Mouse (Mus musculus): ENCODE results near the gene Phyhipl. TPM values are rescaled to one million over a fixed set of nuclear protein-coding genes. Genes with fewer than 3 reads are reported as not detected.

The Phyhipl gene
- 1.5 and 2.8 TPM in 2 replicates for polyA plus RNA-seq (2015; fragmentation: Nextera tagmentation; extraction: Ambion mirVana)

DNA sequence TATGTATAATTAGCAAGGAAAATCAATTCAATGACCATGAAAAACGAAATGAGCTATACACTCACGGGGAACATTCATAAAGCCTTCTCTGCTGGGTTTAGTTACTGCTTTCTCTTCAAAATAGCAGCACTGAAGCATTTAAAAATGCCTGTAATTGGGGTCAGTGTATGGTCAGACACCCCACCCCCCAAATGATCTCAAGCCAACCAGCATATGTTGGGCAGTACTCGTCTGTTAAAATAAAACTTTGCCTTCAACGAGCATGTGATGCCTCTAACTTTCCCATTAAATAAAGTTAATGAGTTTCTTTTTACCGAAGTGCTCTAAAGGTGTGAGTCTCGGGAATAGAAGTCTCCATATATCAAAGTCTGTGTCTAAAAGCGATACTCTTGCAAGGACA, at the start of gene Phyhipl:
Gene Phyhipl (minus strand): TSS at position 138 of the 400 bp plus-strand sequence.
- Histone ChIP-seq H3K36me3 (ENCODE audit: control insufficient read depth, insufficient read depth, low read length) (no peaks in the 10 kb centered on the region), H3K4me3 (ENCODE audit: low read length) (no peak within 1 kb of the TSS), H3K27me3 (ENCODE audit: control insufficient read depth, insufficient read depth, low read depth, low read length) (no peaks in the 10 kb centered on the region), H3K4me2 (ENCODE audit: low read depth, low read length) (no peak within 1 kb of the TSS), H3K9me3 (ENCODE audit: control insufficient read depth, low read length) (no peaks in the 10 kb centered on the region), H3K9ac (ENCODE audit: low read length) (no peak within 1 kb of the TSS), H3K27ac (ENCODE audit: low read length) (no peak within 1 kb of the TSS), H3K4me1 (replicated peaks; ENCODE audit: control insufficient read depth, insufficient read depth, low read length) (no peaks in the 10 kb centered on the region)
- WGBS = 62% methylated on average over 7 of the region's 7 CpGs
- ATAC-seq (ENCODE audit: low read depth) = no peak

- H3K9ac ChIP-seq (ENCODE audit: low read length) = no peak overlapping the region
- H3K36me3 ChIP-seq (ENCODE audit: control insufficient read depth, insufficient read depth, low read length) = no peaks in the 10 kb centered on the region
- H3K4me2 ChIP-seq (ENCODE audit: low read depth, low read length) = no peak overlapping the region
- no peaks in the 10 kb centered on the region for H3K4me1 ChIP-seq (replicated peaks; ENCODE audit: control insufficient read depth, insufficient read depth, low read length)
- no peaks in the 10 kb centered on the region for H3K27me3 ChIP-seq (ENCODE audit: control insufficient read depth, insufficient read depth, low read depth, low read length)
- H3K9me3 ChIP-seq (ENCODE audit: control insufficient read depth, low read length) = no peaks in the 10 kb centered on the region
- H3K4me3 ChIP-seq (ENCODE audit: low read length) = no peak overlapping the region
- ATAC-seq (ENCODE audit: low read depth) = no peak
- H3K27ac ChIP-seq (ENCODE audit: low read length) = no peak overlapping the region
- WGBS = 55% methylated on average over 6 of the region's 6 CpGs
Observed at GRCm38 (mm10) chr10:70703211-70703610, 47.4 kb upstream of the Phyhipl start.

GRCm38 (mm10) chr10:70699581-70699980, 43.8 kb upstream of the Phyhipl start:
- Histone ChIP-seq H3K4me1 (replicated peaks; ENCODE audit: control insufficient read depth, insufficient read depth, low read length) (no peaks in the 10 kb centered on the region), H3K9me3 (ENCODE audit: control insufficient read depth, low read length) (no peaks in the 10 kb centered on the region), H3K27ac (ENCODE audit: low read length) (no peak overlapping the region), H3K4me3 (ENCODE audit: low read length) (no peak overlapping the region), H3K27me3 (ENCODE audit: control insufficient read depth, insufficient read depth, low read depth, low read length) (no peaks in the 10 kb centered on the region), H3K36me3 (ENCODE audit: control insufficient read depth, insufficient read depth, low read length) (no peaks in the 10 kb centered on the region), H3K9ac (ENCODE audit: low read length) (no peak overlapping the region), H3K4me2 (ENCODE audit: low read depth, low read length) (no peak overlapping the region)
- no peak for ATAC-seq (ENCODE audit: low read depth)
- 87% methylated on average over 7 of the region's 7 CpGs for WGBS

DNA sequence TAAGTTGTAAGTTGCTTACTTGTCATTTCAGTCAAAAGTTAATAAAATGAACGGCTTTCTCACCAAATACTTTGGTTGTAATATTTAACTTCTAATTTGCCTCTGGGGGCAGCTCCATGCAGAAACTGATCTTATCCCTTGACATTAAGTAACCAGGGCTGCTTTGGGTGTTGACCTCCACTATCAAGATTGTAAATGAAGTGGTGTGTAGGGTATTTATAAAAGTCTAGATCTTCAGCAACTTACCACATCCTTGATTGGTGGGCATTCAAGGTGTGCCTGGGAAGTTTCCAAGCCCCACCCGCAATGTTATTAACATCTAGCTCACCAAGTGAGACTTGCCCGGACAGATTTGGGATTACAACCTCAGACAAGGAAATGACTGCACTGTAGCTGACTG, 42.2 kb upstream of the Phyhipl start:
- no peaks in the 10 kb centered on the region for H3K27me3 ChIP-seq (ENCODE audit: control insufficient read depth, insufficient read depth, low read depth, low read length)
- H3K4me1 ChIP-seq (replicated peaks; ENCODE audit: control insufficient read depth, insufficient read depth, low read length) = no peaks in the 10 kb centered on the region
- H3K4me3 ChIP-seq (ENCODE audit: low read length) = no peak overlapping the region
- H3K27ac ChIP-seq (ENCODE audit: low read length) = no peak overlapping the region
- no peak for ATAC-seq (ENCODE audit: low read depth)
- no peaks in the 10 kb centered on the region for H3K9me3 ChIP-seq (ENCODE audit: control insufficient read depth, low read length)
- no peaks in the 10 kb centered on the region for H3K36me3 ChIP-seq (ENCODE audit: control insufficient read depth, insufficient read depth, low read length)
- no peak overlapping the region for H3K4me2 ChIP-seq (ENCODE audit: low read depth, low read length)
- no peak overlapping the region for H3K9ac ChIP-seq (ENCODE audit: low read length)
- 88% methylated on average over 3 of the region's 3 CpGs for WGBS

DNA sequence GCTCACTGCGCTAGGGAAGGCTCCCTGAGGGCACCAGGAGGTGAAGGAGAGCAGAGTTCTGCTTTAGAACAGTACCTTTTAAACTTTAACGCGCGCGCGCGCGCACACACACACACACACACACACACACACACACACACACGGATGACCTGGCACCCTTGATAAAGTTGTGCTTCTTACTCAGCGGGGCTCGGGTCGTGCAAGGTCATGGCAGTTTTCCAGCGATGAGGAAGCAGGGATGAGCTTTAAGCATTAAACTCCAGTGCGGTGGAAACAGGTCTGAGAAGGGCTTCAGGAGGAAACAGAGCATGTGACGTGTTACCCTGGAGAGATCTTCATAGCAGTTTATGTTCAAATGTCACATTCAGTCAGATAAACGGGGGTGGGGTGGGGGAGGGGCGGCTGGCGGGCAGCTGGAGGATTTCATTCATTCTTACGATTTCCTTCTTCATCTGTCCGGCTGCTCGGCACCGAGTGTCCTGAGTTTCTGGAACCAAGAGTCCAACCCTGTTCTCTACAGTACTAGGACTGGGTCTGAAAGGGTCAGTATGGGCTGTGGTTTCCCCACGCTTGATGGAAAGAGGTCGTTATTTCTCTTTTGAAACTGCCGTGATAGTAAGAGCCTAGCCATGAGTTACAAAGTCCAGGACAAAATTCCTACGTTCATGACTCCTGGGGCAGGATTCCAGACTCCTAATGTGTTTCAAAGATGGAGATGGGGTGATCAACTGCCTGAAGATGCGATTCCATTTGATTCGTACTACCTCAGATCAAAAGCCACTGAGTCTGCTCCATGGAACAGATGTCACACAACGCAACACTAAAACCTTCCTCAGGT, 41.2 kb upstream of the Phyhipl start:
- H3K4me2 ChIP-seq (ENCODE audit: low read depth, low read length) = 0 out of 2 replicates have a peak overlapping the region, but pooled peaks have one; percentile 9
- 45% methylated on average over 29 of the region's 29 CpGs for WGBS
- no peaks in the 10 kb centered on the region for H3K27me3 ChIP-seq (ENCODE audit: control insufficient read depth, insufficient read depth, low read depth, low read length)
- H3K9ac ChIP-seq (ENCODE audit: low read length) = no peak overlapping the region
- no peak; the same call in 1 of the 2 replicates for ATAC-seq (ENCODE audit: low read depth)
- H3K4me1 ChIP-seq (replicated peaks; ENCODE audit: control insufficient read depth, insufficient read depth, low read length) = no peaks in the 10 kb centered on the region
- no peaks in the 10 kb centered on the region for H3K36me3 ChIP-seq (ENCODE audit: control insufficient read depth, insufficient read depth, low read length)
- H3K4me3 ChIP-seq (ENCODE audit: low read length) = no peak overlapping the region
- no peak overlapping the region for H3K27ac ChIP-seq (ENCODE audit: low read length)
- H3K9me3 ChIP-seq (ENCODE audit: control insufficient read depth, low read length) = no peaks in the 10 kb centered on the region

- Histone ChIP-seq H3K9me3 (ENCODE audit: control insufficient read depth, low read length) (no peaks in the 10 kb centered on the region), H3K4me2 (ENCODE audit: low read depth, low read length) (no peak overlapping the region), H3K4me3 (ENCODE audit: low read length) (no peak overlapping the region), H3K27ac (ENCODE audit: low read length) (no peak overlapping the region), H3K9ac (ENCODE audit: low read length) (no peak overlapping the region), H3K4me1 (replicated peaks; ENCODE audit: control insufficient read depth, insufficient read depth, low read length) (peaks cover 4% of the 10 kb centered on the region; the same call in 1 of the 2 replicates), H3K36me3 (ENCODE audit: control insufficient read depth, insufficient read depth, low read length) (no peaks in the 10 kb centered on the region), H3K27me3 (ENCODE audit: control insufficient read depth, insufficient read depth, low read depth, low read length) (no peaks in the 10 kb centered on the region)
- 66% methylated on average over 6 of the region's 6 CpGs for WGBS
- ATAC-seq (ENCODE audit: low read depth) = no peak
Observed at GRCm38 (mm10) chr10:70689346-70689745, 33.6 kb upstream of the Phyhipl start.

- no peaks in the 10 kb centered on the region for H3K36me3 ChIP-seq (ENCODE audit: control insufficient read depth, insufficient read depth, low read length)
- no peak for ATAC-seq (ENCODE audit: low read depth)
- no peaks in the 10 kb centered on the region for H3K27me3 ChIP-seq (ENCODE audit: control insufficient read depth, insufficient read depth, low read depth, low read length)
- WGBS = 42% methylated on average over 8 of the region's 8 CpGs
- H3K4me3 ChIP-seq (ENCODE audit: low read length) = no peak overlapping the region
- H3K4me1 ChIP-seq (replicated peaks; ENCODE audit: control insufficient read depth, insufficient read depth, low read length) = peaks cover 4% of the 10 kb centered on the region; the same call in 1 of the 2 replicates
- no peaks in the 10 kb centered on the region for H3K9me3 ChIP-seq (ENCODE audit: control insufficient read depth, low read length)
- no peak overlapping the region for H3K4me2 ChIP-seq (ENCODE audit: low read depth, low read length)
- H3K27ac ChIP-seq (ENCODE audit: low read length) = no peak overlapping the region
- H3K9ac ChIP-seq (ENCODE audit: low read length) = no peak overlapping the region
Observed at GRCm38 (mm10) chr10:70688881-70689280, 33.1 kb upstream of the Phyhipl start.

DNA sequence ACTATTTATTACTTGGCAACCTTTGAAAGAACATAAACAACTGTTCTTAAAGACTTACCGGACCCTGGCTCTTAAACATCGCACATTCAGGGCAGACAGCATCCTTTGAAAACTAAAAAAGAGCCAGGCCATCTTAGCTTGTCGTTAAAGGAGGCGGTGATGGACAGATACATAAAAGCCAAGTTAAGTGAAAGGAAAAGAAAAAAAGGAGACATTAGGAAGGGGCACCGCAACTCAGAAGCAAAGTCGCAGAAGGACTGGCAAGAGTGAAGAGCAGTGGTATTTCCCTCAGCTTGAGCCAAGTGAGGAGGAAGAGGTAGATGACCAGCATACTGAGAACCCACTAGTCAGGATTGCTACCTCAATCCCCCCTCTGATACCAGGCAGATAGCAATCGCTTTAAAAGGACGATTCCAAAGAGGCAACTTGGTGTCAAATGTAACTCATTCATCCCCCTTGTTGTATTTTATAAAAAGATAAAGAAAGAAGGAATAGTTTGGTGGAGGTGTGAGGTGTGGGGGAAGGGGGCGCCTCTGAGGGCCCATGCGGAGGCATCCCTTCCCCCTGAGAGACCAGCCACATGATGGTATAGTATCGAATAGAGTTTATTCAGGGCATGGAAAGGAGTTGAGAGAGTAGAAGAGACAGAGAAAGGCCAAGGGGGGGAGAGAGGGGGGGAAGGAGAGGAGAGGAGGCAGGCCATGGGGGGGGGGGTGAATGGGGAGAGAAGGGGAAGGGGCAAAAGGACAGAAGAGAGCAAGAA, 31.4 kb upstream of the Phyhipl start:
- ATAC-seq (ENCODE audit: low read depth) = no peak
- H3K4me1 ChIP-seq (replicated peaks; ENCODE audit: control insufficient read depth, insufficient read depth, low read length) = peaks cover 4% of the 10 kb centered on the region; the same call in 1 of the 2 replicates
- H3K9me3 ChIP-seq (ENCODE audit: control insufficient read depth, low read length) = no peaks in the 10 kb centered on the region
- no peaks in the 10 kb centered on the region for H3K36me3 ChIP-seq (ENCODE audit: control insufficient read depth, insufficient read depth, low read length)
- no peak overlapping the region for H3K4me3 ChIP-seq (ENCODE audit: low read length)
- no peak overlapping the region for H3K4me2 ChIP-seq (ENCODE audit: low read depth, low read length)
- WGBS = 66% methylated on average over 11 of the region's 11 CpGs
- H3K27ac ChIP-seq (ENCODE audit: low read length) = no peak overlapping the region
- H3K27me3 ChIP-seq (ENCODE audit: control insufficient read depth, insufficient read depth, low read depth, low read length) = no peaks in the 10 kb centered on the region
- H3K9ac ChIP-seq (ENCODE audit: low read length) = no peak overlapping the region

DNA sequence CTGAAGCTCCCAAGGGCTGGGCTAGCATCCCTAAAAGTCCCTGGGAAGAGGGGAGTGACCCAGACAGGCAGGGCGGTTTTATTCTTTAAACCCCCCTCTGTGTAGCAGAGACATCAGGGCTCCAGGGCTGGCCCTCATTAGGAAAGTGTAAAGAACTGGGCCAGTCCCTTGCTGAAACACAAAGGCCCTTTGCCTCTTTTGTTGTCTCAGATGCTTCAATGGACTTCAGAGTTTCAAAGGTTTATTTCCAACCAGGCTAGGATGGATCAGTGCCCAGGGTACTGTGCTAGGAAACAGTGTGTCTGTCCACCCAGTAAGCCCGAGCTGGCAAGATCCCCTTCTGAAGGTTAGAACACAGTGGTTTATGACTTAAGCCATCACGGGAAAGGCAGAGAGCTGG, 30.7 kb upstream of the Phyhipl start:
- ATAC-seq (ENCODE audit: low read depth) = no peak
- Histone ChIP-seq H3K27ac (ENCODE audit: low read length) (no peak overlapping the region), H3K4me2 (ENCODE audit: low read depth, low read length) (no peak overlapping the region), H3K27me3 (ENCODE audit: control insufficient read depth, insufficient read depth, low read depth, low read length) (no peaks in the 10 kb centered on the region), H3K9ac (ENCODE audit: low read length) (no peak overlapping the region), H3K4me1 (replicated peaks; ENCODE audit: control insufficient read depth, insufficient read depth, low read length) (peaks cover 4% of the 10 kb centered on the region; the same call in 1 of the 2 replicates), H3K9me3 (ENCODE audit: control insufficient read depth, low read length) (no peaks in the 10 kb centered on the region), H3K36me3 (ENCODE audit: control insufficient read depth, insufficient read depth, low read length) (no peaks in the 10 kb centered on the region), H3K4me3 (ENCODE audit: low read length) (no peak overlapping the region)
- 45% methylated on average over 3 of the region's 3 CpGs for WGBS

All from lung, embryonic 16.5 days (tissue).